Mouse (Mus musculus) inflammation-experienced regulatory T-cells (primary cell): Measurements from ENCODE around the gene Pla2g2c. TPM values are rescaled to one million over a fixed set of nuclear protein-coding genes. Genes with fewer than 3 reads are reported as not detected.

Source experiments
- polyA plus RNA-seq, 2 experiments: library from polyadenylated mRNA; unstranded; fragments of 100-300 nt; shearing (Covaris generic); gene quantifications; one replicate each; pipeline ENCODE4 v1.2.1; 2017

Pla2g2c gene
- polyA plus RNA-seq = not detected

DNA sequence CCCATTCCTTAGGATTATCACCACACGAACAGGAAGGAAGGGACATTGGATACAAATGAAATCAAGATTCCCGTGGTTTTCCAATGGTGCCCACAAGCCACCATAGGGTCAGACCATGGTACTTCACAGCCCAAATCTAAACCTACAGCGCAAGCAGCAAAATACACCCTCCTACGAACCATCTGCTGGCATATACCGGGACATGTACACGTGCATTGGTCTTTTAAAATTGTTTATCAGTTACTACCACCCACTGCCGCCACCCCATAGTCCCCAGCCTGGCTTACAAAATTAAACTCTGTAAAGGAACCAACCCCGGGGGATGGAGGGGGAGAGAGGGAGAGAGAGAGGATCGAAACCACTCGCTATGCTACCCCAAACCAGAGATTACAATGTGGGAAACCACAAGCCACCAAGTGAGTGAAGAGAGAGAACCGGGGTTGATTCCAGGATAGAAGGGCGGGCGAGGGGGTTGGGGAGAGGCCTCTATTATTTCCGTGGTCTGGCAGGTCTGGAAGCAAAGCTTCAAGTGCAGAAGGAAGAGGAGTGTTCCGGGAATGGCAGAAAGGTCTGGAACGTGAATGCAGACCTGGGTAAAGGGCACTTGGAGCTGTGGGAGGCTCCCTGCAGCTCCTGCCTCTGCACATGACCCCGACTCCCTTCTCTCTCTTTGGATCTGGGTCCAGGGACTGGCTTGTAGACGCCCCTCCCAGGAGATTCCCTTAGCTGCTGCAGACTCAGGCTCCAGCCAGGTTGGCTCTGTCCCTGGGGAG is at the start of gene Pla2g2c:
Gene Pla2g2c (plus strand): TSS at position 439 of the 773 bp plus-strand sequence.

GRCm38 (mm10) chr4:138737031-138737430 is 12.4 kb downstream of the Pla2g2c start, which contains the start of gene Ubxn10:
TSS of gene Ubxn10 (minus strand) at chr4:138737167.

DNA sequence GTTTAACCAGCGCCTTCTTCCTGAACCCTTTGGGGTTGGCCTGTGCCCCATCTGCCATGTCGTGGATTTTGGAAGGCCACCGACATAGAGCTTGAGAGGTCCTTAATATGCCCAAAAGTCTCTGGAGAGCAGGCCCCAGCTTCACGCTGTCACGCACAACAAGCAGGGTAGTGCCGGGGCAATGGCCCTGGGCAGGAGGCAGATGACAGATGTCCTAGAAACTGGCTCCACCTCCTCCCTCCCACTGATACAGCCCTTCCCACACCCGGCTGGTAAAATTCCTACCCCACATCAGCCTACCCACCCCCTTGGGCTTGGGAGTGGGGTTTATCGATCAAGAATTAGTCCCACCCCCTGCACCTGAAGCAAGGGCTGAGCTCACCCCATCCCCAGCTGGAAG is 32.8 kb downstream of the Pla2g2c start, which contains the start of gene Pla2g2f:
Gene Pla2g2f (minus strand): TSS at position 211 of the 400 bp plus-strand sequence.

GRCm38 (mm10) chr4:138775435-138775834 is 50.8 kb downstream of the Pla2g2c start, which contains the start of gene Pla2g2d:
TSS of gene Pla2g2d (plus strand) at chr4:138775735.

Other genes starting within 250 kb of the Pla2g2c start
- gene Vwa5b1, start 88.9 kb upstream of the Pla2g2c start, polyA plus RNA-seq = under 1 TPM; 0.07 to 0.18 TPM
- under 1 TPM in 1 of 2 experiments, not detected in 1; 0.81 TPM for gene Ubxn10, start 12.4 kb downstream of the Pla2g2c start, polyA plus RNA-seq
- gene Pla2g2f, start 32.8 kb downstream of the Pla2g2c start, polyA plus RNA-seq = under 1 TPM in 1 of 2 experiments, not detected in 1; 0.60 TPM
- 1 to 10 TPM in 1 of 2 experiments, under 1 TPM in 1; 0.33 to 2.3 TPM for gene Pla2g2d, start 50.9 kb downstream of the Pla2g2c start, polyA plus RNA-seq
- not detected for gene Pla2g5, start 138.7 kb downstream of the Pla2g2c start, polyA plus RNA-seq
- gene Gm13030, start 149.2 kb downstream of the Pla2g2c start, polyA plus RNA-seq = not detected
- under 1 TPM in 1 of 2 experiments, not detected in 1; 0.36 TPM for gene Pla2g2e, start 153.2 kb downstream of the Pla2g2c start, polyA plus RNA-seq
- gene Otud3, start 189.2 kb downstream of the Pla2g2c start, polyA plus RNA-seq = 1 to 10 TPM; 3.6 to 4.6 TPM
- under 1 TPM in 1 of 2 experiments, not detected in 1; 0.31 TPM for gene Rnf186, start 242.3 kb downstream of the Pla2g2c start, polyA plus RNA-seq
- gene Tmco4, start 248.1 kb downstream of the Pla2g2c start, polyA plus RNA-seq = 10 to 100 TPM; 31.2 to 42.4 TPM